Mouse (Mus musculus) neural tube, embryonic 11.5 days (tissue): ENCODE measurements around the gene Micu1. TPM values are rescaled to one million over a fixed set of nuclear protein-coding genes. Genes with fewer than 3 reads are reported as not detected.

Experiments used
- ATAC-seq: fragments of 200-750 bp; cut with Nextera tagmentation; 2 replicates; pipeline ENCODE4 v1.8.0; 2017; ENCODE audit warnings: moderate number of reproducible peaks, mild to moderate bottlenecking, moderate TSS enrichment, moderate library complexity; ENCODE audit not compliant: insufficient read depth, low FRiP score, low TSS enrichment
- DNase-seq: peaks from one replicate; pipeline ENCODE4 v3.0.0-alpha.2; 2015; ENCODE audit warnings: low spot score
- H3K27ac ChIP-seq: fragments of 300-500 bp; sonication (generic); 2 replicates; pipeline ENCODE4 v1.5.1; 2014; ENCODE audit warnings: low read depth, mild to moderate bottlenecking, low read length
- H3K27me3 ChIP-seq: fragments of 300-500 bp; sonication (generic); 2 replicates; pipeline ENCODE4 v1.6.1; 2014; ENCODE audit warnings: mild to moderate bottlenecking, low read length, mixed read lengths; ENCODE audit not compliant: control insufficient read depth, insufficient read depth
- H3K36me3 ChIP-seq: fragments of 300-500 bp; sonication (generic); 2 replicates; pipeline ENCODE4 v1.6.1; 2014; ENCODE audit warnings: mild to moderate bottlenecking, low read length, moderate library complexity, mixed read lengths; ENCODE audit not compliant: control insufficient read depth, insufficient read depth
- H3K4me1 ChIP-seq: fragments of 300-500 bp; sonication (generic); 2 replicates; pipeline ENCODE4 v1.6.1; 2014; ENCODE audit warnings: low read length, mixed read lengths; ENCODE audit not compliant: control insufficient read depth, insufficient read depth
- H3K4me2 ChIP-seq: fragments of 300-500 bp; sonication (generic); 2 replicates; pipeline ENCODE4 v1.6.1; 2014; ENCODE audit warnings: low read depth, mild to moderate bottlenecking, moderate library complexity
- H3K4me3 ChIP-seq: fragments of 300-500 bp; sonication (generic); 2 replicates; pipeline ENCODE4 v1.5.1; 2014; ENCODE audit warnings: low read depth, low read length
- H3K9ac ChIP-seq: fragments of 300-500 bp; sonication (generic); 2 replicates; pipeline ENCODE4 v1.6.1; 2014; ENCODE audit warnings: mild to moderate bottlenecking, low read length
- H3K9me3 ChIP-seq: fragments of 300-500 bp; sonication (generic); 2 replicates; pipeline ENCODE4 v1.6.1; 2016; ENCODE audit warnings: low read length; ENCODE audit not compliant: control insufficient read depth
- WGBS: fragments of 180-500 bp; shearing (Covaris S2); extraction: QIAGEN DNeasy Blood & Tissue Kit; methylation state at CpG from one replicate; pipeline ENCODE4 v1.1.7; 2014; 5-methylcytosine and 5-hydroxymethylcytosine counted together
- polyA plus RNA-seq: library from polyadenylated mRNA; unstranded; fragments of >200 nt; fragmentation: Nextera tagmentation; extraction: Ambion mirVana; gene quantifications from 2 replicates; pipeline ENCODE4 v1.2.1, GENCODE M21; 2014

Gene Micu1
- polyA plus RNA-seq, 1 experiment from 2014 or later = 68.0 TPM

GRCm38 (mm10) chr10:59754901-59755300 is 52.6 kb downstream of the Micu1 start:
- Histone ChIP-seq H3K4me1 (no peaks in the 10 kb centered on the region), H3K27ac (no peak overlapping the region), H3K9ac (no peak overlapping the region), H3K4me3 (no peak overlapping the region), H3K9me3 (no peaks in the 10 kb centered on the region), H3K27me3 (no peaks in the 10 kb centered on the region), H3K36me3 (no peaks in the 10 kb centered on the region), H3K4me2 (no peak overlapping the region)
- DNase-seq (no peak), ATAC-seq (no peak)
- 76% methylated on average over 1 of the region's 1 CpGs for WGBS

GRCm38 (mm10) chr10:59755681-59756080 is 53.4 kb downstream of the Micu1 start:
- Histone ChIP-seq H3K27me3 (no peaks in the 10 kb centered on the region), H3K9ac (no peak overlapping the region), H3K4me1 (no peaks in the 10 kb centered on the region), H3K9me3 (no peaks in the 10 kb centered on the region), H3K27ac (0 out of 2 replicates have a peak overlapping the region, but pooled peaks have one; percentile 8), H3K4me3 (no peak overlapping the region), H3K36me3 (no peaks in the 10 kb centered on the region), H3K4me2 (no peak overlapping the region)
- 83% methylated on average over 11 of the region's 11 CpGs for WGBS
- DNase-seq (no peak), ATAC-seq (no peak)

DNA sequence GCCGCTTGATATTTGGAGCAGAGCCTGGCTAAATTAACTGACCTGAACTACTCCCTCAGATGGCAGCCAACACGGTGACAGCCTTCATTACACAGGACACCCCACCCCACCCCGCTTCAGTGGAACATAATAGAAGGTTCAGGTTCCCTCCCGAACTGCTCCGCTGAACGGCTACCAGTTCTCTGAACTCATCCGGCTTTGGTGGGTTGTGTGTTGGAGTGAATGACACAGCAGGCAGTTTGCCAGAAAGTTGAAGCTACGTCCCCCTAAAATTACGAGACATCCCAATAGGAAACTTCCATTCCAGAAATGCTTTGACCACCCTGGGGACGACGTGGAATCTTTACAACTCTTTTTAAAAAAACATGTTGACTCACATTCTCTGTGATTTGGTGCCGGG is 53.8 kb downstream of the Micu1 start:
- Histone ChIP-seq H3K9me3 (no peaks in the 10 kb centered on the region), H3K27me3 (no peaks in the 10 kb centered on the region), H3K4me2 (no peak overlapping the region), H3K9ac (no peak overlapping the region), H3K27ac (no peak overlapping the region), H3K4me3 (no peak overlapping the region), H3K4me1 (no peaks in the 10 kb centered on the region), H3K36me3 (no peaks in the 10 kb centered on the region)
- no peak for ATAC-seq
- DNase-seq = no peak
- 55% methylated on average over 12 of the region's 12 CpGs for WGBS

DNA sequence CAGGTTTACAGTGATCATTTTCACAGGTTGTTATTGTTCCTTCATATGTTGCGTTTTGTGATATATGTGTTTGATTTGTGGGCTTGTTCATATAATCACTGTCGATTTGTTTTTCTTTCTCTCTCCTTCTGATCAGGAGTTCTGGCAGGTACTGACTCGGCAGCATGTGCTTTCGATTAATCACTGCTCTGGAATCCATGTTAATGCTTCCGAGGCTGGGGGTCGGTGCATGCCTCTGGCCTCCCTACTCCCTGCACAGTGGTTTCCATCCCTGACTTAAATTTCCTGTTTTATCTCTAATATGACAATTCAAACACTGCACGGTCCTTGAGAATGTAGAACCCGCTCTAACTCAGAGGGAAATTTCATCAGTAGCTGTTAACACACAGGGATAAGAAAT is 54.3 kb downstream of the Micu1 start:
- Histone ChIP-seq H3K27me3 (no peaks in the 10 kb centered on the region), H3K27ac (no peak overlapping the region), H3K36me3 (no peaks in the 10 kb centered on the region), H3K4me1 (no peaks in the 10 kb centered on the region), H3K9ac (no peak overlapping the region), H3K9me3 (no peaks in the 10 kb centered on the region), H3K4me3 (no peak overlapping the region), H3K4me2 (no peak overlapping the region)
- 65% methylated on average over 8 of the region's 8 CpGs for WGBS
- DNase-seq (no peak), ATAC-seq (no peak)

GRCm38 (mm10) chr10:59764781-59765180 is 62.5 kb downstream of the Micu1 start:
- Histone ChIP-seq H3K27ac (no peak overlapping the region), H3K27me3 (no peaks in the 10 kb centered on the region), H3K4me2 (no peak overlapping the region), H3K4me3 (no peak overlapping the region), H3K9ac (no peak overlapping the region), H3K36me3 (no peaks in the 10 kb centered on the region), H3K9me3 (no peaks in the 10 kb centered on the region), H3K4me1 (no peaks in the 10 kb centered on the region)
- no peak for DNase-seq
- WGBS = 95% methylated on average over 6 of the region's 6 CpGs
- ATAC-seq = no peak

GRCm38 (mm10) chr10:59768369-59769079 is 66.2 kb downstream of the Micu1 start:
- DNase-seq = no peak
- Histone ChIP-seq H3K27me3 (no peaks in the 10 kb centered on the region), H3K4me3 (no peak overlapping the region), H3K27ac (no peak overlapping the region), H3K36me3 (no peaks in the 10 kb centered on the region), H3K4me2 (no peak overlapping the region), H3K4me1 (no peaks in the 10 kb centered on the region), H3K9me3 (no peaks in the 10 kb centered on the region), H3K9ac (no peak overlapping the region)
- WGBS = 77% methylated on average over 13 of the region's 13 CpGs
- ATAC-seq = no peak

DNA sequence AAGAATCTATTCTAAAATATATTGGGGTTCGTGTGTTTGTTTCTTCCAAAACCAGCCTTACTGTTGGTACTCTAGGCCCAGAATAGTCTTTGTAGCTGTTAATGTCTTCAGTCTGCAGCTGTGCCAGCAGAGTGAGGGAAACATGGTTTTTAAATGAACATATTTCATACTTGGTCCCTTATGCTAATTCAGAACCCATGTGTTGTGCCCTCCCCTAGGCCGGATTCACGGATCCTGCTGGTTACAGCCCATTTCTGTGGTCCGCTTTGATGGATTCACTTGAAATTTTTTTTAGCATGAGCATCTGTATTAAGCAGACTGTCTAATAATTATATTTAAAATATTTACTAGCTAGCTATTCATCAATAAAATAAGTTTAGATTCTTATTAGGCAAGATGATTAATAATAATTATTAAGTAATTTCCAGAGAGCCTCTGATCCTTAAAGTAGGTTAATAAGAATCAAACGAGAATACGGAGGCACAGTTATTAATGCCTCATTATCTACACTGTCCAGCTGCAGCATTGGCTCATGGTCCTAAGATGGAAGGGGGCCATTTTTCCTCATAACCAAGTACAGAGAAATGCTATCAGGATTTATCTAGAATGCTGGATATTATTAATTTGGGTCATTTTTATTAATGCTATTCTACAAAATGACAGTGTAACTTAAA is 69.2 kb downstream of the Micu1 start:
- Histone ChIP-seq H3K4me2 (no peak overlapping the region), H3K27me3 (no peaks in the 10 kb centered on the region), H3K4me1 (no peaks in the 10 kb centered on the region), H3K4me3 (no peak overlapping the region), H3K36me3 (no peaks in the 10 kb centered on the region), H3K27ac (no peak overlapping the region), H3K9me3 (no peaks in the 10 kb centered on the region), H3K9ac (no peak overlapping the region)
- ATAC-seq (no peak), DNase-seq (no peak)
- WGBS = 87% methylated on average over 6 of the region's 6 CpGs

DNA sequence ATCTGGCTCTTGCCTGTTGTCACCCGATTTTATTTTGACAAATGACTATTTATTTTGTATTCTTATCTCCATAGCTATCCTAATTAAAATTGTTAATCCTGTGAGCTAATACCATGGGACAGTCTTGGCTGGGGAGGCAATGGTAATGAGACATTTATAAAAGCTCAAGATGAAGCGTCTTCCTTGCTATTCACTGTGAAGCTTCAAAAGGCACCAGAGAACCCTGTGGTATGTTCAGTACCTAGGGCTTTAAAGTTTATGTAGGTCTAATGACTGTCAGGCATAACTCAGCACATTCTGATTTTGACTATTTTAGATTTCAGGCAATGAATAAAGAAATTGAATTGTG is 69.7 kb downstream of the Micu1 start:
- H3K27ac ChIP-seq = no peak overlapping the region
- ATAC-seq (no peak), DNase-seq (no peak)
- no peak overlapping the region for H3K9ac ChIP-seq
- H3K4me3 ChIP-seq = no peak overlapping the region
- WGBS = 76% methylated on average over 2 of the region's 2 CpGs
- no peaks in the 10 kb centered on the region for H3K27me3 ChIP-seq
- H3K4me1 ChIP-seq = no peaks in the 10 kb centered on the region
- H3K9me3 ChIP-seq = no peaks in the 10 kb centered on the region
- no peaks in the 10 kb centered on the region for H3K36me3 ChIP-seq
- no peak overlapping the region for H3K4me2 ChIP-seq
